Mouse (Mus musculus): ENCODE results near the gene Cxcr2.

- TF ChIP-seq POLR2A (IDR thresholded peaks at IDR 0.05; ENCODE audit: control insufficient read depth, extremely low read depth, insufficient read depth, low read length, poor library complexity) (no peak), CTCF (IDR thresholded peaks at IDR 0.05; ENCODE audit: borderline replicate concordance, control insufficient read depth, extremely low read depth, insufficient read depth, low read length, poor library complexity) (peak; percentile 71; the same call in 1 of the 2 replicates)
Observed at GRCm38 (mm10) chr1:74195961-74196360, 42.2 kb downstream of the Cxcr2 start.
